Mouse (Mus musculus) cortical plate, adult 2 months (tissue): ENCODE data around the gene Cwh43. TPM values are rescaled to one million over a fixed set of nuclear protein-coding genes. Genes with fewer than 3 reads are reported as not detected.

Experiments used
- H3K27ac ChIP-seq: fragments of 200-500 bp; 2 replicates; pipeline ENCODE4 v1.5.1; 2012; ENCODE audit warnings: low read length, control low read depth, inconsistent platforms; ENCODE audit not compliant: insufficient read depth
- H3K4me1 ChIP-seq: fragments of 200-500 bp; 2 replicates; pipeline ENCODE4 v1.6.1; 2011; ENCODE audit warnings: low read length; ENCODE audit not compliant: control insufficient read depth, insufficient read depth
- H3K4me3 ChIP-seq: fragments of 200-500 bp; 2 replicates; pipeline ENCODE4 v1.5.1; 2011; ENCODE audit warnings: mild to moderate bottlenecking, low read length, control low read depth; ENCODE audit not compliant: insufficient read depth
- CTCF ChIP-seq: fragments of 200-500 bp; IDR thresholded peaks from 2 replicates; pipeline ENCODE4 v1.5.1; 2011; ENCODE audit warnings: mild to moderate bottlenecking, control low read depth, low read length; ENCODE audit not compliant: insufficient read depth; ENCODE audit errors: extremely low read depth
- POLR2A ChIP-seq: fragments of 200-500 bp; IDR thresholded peaks from 2 replicates; pipeline ENCODE4 v1.6.1; 2011; ENCODE audit warnings: mild to moderate bottlenecking, low read length, control low read depth; ENCODE audit not compliant: insufficient read depth; ENCODE audit errors: extremely low read depth
- polyA plus RNA-seq: library from polyadenylated mRNA; depleted of rRNA; stranded (reverse); fragments of >200 nt; gene quantifications from 2 replicates; pipeline ENCODE4 v1.2.3, GENCODE M21; 2012

Gene Cwh43
- polyA plus RNA-seq, 1 experiment = 2.8 TPM

DNA sequence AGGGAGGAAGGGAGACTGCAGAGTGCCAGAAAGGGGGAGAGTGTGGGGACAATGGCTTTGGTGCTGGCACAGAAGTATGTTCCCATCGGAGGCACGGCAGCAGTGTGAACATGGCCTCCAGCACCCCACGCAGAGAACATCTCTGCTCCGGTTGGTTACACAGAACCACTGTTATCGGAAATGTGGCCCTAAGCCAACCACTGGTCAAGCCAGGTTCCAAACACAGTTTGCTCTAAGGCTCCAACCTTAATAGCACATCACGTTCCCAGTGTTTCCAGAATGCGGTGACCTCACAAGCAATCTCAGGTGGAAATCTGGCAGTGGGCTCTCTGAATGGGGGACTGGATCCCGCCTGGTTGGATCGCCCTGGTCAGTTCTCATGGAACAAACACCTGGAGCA lies 12.8 kb upstream of the Cwh43 start:
- Histone ChIP-seq H3K4me1 (peaks cover 2% of the 10 kb centered on the region), H3K27ac (no peak overlapping the region), H3K4me3 (no peak overlapping the region)
- TF ChIP-seq POLR2A (no peak), CTCF (no peak)

DNA sequence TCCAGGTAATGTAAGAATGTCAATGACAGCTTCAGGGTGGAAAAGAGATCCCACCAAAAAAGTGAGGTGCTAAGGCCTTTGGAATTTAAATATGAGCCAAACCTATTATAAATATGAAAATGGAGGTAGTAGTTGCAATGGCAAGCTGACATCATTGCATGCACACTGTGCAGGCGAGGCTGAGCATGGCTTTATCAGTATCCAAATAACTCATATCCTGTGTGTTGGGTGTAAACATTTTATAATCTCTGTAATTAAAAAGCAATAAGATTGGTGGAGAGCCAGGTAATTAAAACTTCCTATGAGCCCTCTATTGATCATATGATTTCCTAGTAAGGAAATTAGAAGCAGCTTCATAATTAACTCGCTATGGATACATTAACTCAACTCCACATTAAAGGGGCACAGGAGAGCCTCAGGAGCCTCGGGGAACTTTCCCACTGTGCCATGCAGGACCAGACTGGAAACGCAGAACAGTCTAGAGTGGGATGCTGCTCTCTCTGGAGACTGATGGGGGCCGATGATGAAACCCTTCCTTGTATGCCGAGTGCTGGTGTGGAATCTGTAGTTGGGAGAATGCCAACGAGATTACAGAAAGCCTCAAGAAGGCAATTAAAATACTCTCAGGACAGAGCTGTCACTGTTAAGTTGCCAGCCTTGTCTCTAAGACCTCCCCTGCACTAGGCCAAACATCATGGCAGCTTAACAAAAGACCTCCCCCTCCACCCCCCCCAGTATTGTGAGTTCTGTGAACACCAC lies 5.9 kb upstream of the Cwh43 start:
- Histone ChIP-seq H3K4me3 (no peak overlapping the region), H3K27ac (no peak overlapping the region), H3K4me1 (peaks cover 5% of the 10 kb centered on the region; the same call in 1 of the 2 replicates)
- TF ChIP-seq POLR2A (no peak), CTCF (no peak)

DNA sequence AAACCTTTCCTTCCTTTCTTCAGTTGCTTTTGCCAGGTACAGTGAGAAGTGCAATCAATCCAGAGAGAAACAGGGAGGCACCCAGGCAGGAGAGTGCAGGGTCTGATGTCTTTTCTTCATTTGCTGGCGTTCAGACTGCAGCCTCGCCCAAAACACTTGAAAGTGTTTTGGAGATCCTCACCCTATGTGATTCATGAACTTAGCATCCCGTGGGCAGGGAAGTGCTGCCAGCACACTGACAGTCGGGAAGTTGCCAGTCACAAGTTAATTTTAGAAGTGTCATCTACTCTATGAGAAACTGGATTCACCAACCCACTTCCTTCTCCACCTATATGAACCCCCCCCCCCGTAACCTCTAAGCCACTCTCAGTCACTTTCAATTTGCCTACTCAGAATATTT lies 4.5 kb upstream of the Cwh43 start:
- TF ChIP-seq POLR2A = no peak
- TF ChIP-seq CTCF = no peak
- no peak overlapping the region for H3K4me3 ChIP-seq
- H3K4me1 ChIP-seq = peaks cover 5% of the 10 kb centered on the region; the same call in 1 of the 2 replicates
- no peak overlapping the region for H3K27ac ChIP-seq

DNA sequence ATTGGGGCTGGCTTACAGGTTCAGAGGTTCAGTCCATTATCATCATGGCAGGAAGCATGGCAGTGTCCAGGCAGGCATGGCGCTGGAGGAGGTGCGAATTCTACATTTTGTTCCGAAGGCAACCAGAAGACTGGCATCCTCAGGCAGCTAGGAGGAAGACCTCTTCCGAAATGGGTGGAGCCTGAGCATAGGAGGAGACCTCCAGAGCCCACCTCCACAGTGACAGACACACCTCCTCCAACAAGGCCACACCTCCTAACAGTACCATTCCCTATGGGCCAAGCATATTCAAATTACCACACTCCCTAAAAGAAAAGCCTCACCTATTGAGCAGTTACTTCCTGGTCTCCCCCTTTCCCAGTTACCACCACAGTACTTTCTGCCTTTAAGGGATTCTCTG lies 3.0 kb upstream of the Cwh43 start:
- no peak overlapping the region for H3K27ac ChIP-seq
- no peak overlapping the region for H3K4me3 ChIP-seq
- peaks cover 3% of the 10 kb centered on the region; the same call in 1 of the 2 replicates for H3K4me1 ChIP-seq
- TF ChIP-seq POLR2A (no peak), CTCF (no peak)

- Histone ChIP-seq H3K4me1 (peaks cover 3% of the 10 kb centered on the region; the same call in 1 of the 2 replicates), H3K27ac (no peak overlapping the region), H3K4me3 (no peak overlapping the region)
- no peak for TF ChIP-seq POLR2A
- TF ChIP-seq CTCF = no peak
These were observed 2.4 kb upstream of the Cwh43 start for GRCm38 (mm10) chr5:73403311-73404068.

- Histone ChIP-seq H3K4me3 (no peak overlapping the region), H3K4me1 (peaks cover 3% of the 10 kb centered on the region; the same call in 1 of the 2 replicates), H3K27ac (no peak overlapping the region)
- TF ChIP-seq CTCF (no peak), POLR2A (no peak)
These were observed 1.1 kb upstream of the Cwh43 start for GRCm38 (mm10) chr5:73404790-73405189.

- Histone ChIP-seq H3K27ac (no peak overlapping the region), H3K4me3 (peak overlapping the region; percentile 39), H3K4me1 (peaks cover 2% of the 10 kb centered on the region; the same call in 1 of the 2 replicates)
- TF ChIP-seq POLR2A (no peak), CTCF (peak; percentile 30)
These were observed 986 bp downstream of the Cwh43 start for GRCm38 (mm10) chr5:73406861-73407260.

GRCm38 (mm10) chr5:73409970-73410369 lies 4.1 kb downstream of the Cwh43 start:
- TF ChIP-seq POLR2A (no peak), CTCF (no peak)
- Histone ChIP-seq H3K4me1 (peaks cover 2% of the 10 kb centered on the region; the same call in 1 of the 2 replicates), H3K4me3 (no peak overlapping the region), H3K27ac (no peak overlapping the region)

- H3K4me1 ChIP-seq = peaks cover 2% of the 10 kb centered on the region; the same call in 1 of the 2 replicates
- no peak overlapping the region for H3K27ac ChIP-seq
- H3K4me3 ChIP-seq = no peak overlapping the region
- TF ChIP-seq POLR2A = no peak
- no peak for TF ChIP-seq CTCF
These were observed 5.9 kb downstream of the Cwh43 start for GRCm38 (mm10) chr5:73411771-73412170.

DNA sequence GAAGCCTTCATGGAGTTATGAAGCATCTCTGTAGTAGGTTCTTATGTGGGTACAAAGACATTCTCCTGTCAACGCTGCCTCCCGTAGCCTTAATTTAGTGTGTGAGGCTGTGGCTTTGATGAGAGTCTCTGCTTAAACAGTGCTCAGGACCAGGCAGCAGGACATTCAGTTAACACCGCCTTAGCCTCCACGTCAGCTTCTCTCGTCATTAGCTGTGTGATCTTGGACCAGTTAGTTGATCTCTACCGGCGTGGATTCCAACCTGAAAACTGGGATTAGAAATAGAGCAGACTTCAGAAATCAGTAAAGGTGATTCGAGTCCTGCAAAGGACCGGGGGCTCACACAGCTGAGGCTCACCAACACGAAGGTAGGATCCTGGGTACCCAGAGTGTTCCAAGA lies 8.3 kb downstream of the Cwh43 start:
- Histone ChIP-seq H3K27ac (no peak overlapping the region), H3K4me3 (no peak overlapping the region), H3K4me1 (peaks cover 2% of the 10 kb centered on the region; the same call in 1 of the 2 replicates)
- TF ChIP-seq POLR2A = no peak
- TF ChIP-seq CTCF = no peak
